Mouse (Mus musculus): ENCODE results near the gene Rassf1.
"Not testable (repeated sequence)": the region's sequence is repeated elsewhere in the genome, so short reads cannot be mapped to it uniquely, and the experiment has no call there.

DNA sequence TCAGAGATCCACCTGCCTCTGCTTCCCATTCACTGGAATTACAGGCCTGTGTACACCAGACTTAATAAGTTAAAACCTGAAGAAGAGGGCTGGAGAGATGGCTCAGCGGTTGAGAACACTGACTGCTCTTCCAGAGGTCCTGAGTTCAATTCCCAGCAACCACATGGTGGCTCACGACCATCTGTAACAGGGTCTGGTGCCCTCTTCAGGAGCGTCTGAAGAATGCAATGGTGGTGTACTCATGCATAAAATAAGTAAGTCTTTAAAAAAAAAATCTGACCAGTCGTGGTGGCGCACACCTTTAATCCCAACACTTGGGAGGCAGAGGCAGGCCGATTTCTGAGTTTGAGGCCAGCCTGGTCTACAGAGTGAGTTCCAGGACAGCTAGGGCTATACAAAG, 22.4 kb downstream of the Rassf1 start:
- not testable (repeated sequence) for TF ChIP-seq HCFC1 (IDR thresholded peaks at IDR 0.05; ENCODE audit: borderline replicate concordance, insufficient read depth, low read length); CHD2 (IDR thresholded peaks at IDR 0.05; ENCODE audit: low read depth, low read length); MAFK (IDR thresholded peaks at IDR 0.05; ENCODE audit: insufficient read depth, low read depth, low read length); ZC3H11A (IDR thresholded peaks at IDR 0.05; ENCODE audit: borderline replicate concordance, low read depth, low read length)

All from ES-E14 (cell line).